Mouse (Mus musculus): ENCODE measurements at regions not wholly inside any gene's neighbourhood (a gene's known extent, or its start where the extent isn't known, plus 50 kb on each side); places are given as distances from the start of the nearest gene placed in this dataset.

DNA sequence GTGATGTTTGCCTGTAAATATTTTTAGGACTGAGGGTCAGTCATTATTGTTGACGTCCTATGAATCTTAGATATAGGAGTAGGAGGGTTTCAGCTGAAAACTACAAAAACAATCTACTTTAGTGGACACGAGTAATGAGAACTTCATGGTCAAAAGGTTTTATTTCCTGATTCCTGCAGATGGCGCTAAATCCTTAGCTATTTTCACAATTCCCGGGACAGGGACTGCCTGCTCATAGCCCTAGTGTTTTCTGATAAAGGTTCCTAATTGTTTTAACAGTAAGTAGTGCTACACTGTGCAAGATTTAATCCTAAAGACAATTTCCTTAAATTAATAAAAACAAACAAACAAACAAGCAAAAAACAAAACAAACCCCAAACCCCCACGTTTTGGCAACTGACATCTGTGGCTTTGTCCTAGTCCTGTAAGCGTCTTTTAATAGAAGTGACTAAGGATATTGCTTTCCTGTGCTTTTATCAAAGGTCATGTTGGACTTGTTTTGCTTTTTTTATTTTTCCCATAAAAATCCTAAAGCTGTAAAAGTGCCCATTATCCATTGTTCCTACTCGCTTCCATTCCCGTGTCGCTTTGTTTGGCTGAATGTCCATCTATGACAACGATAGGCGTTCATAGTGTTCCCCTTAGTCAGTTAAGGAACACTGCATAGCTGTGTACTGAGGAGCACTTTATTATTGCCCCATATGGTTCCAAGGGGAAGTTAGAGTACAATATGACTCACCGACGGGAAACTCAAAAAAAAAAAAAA, 53.5 kb upstream of the Akr1e1 start:
- peak; percentile 38 to 54 for DNase-seq (ENCODE audit: low spot score in 2 of 2)

All from layer of hippocampus, postnatal 10 days (tissue).